Mouse (Mus musculus) liver, postnatal 0 days (tissue): ENCODE measurements around the gene Kxd1.

ENCODE experiments used
- CTCF ChIP-seq: sonication (generic); IDR thresholded peaks from 2 replicates; pipeline ENCODE4 v1.5.1; 2016; ENCODE audit warnings: antibody characterized with exemption, low read depth
- EP300 ChIP-seq: IDR thresholded peaks from 2 replicates; pipeline ENCODE4 v1.6.1; 2016; ENCODE audit warnings: antibody characterized with exemption, low read depth, mild to moderate bottlenecking

DNA sequence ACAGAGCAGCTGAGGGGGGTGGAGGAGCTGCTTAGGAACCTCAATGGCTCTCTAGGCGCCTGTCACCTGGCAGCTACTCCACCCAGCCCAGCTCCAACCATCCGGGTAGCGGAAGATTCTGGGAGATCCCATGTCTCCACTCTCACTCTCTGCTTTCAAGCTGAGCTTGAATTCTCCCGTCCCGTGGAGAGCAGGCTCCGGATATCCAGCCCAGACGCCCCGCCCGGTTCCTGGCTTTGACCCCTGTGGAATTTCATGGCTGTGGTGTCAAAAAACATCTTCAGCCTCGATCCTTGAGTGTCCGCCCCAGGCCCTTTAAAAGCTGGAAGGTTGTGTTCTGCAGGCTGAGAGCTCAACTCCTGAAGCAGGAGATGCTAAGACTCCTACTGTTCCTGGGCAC lies 61.0 kb downstream of the Kxd1 start:
- TF ChIP-seq CTCF (no peak), EP300 (no peak)
